Mouse (Mus musculus): ENCODE measurements around the gene Eif2b5. TPM values are rescaled to one million over a fixed set of nuclear protein-coding genes. Genes with fewer than 3 reads are reported as not detected.

Eif2b5 gene
- total RNA-seq, 2 experiments from 2014 or later: 48.9 to 50.4 TPM

GRCm38 (mm10) chr16:20549161-20549560, 50.5 kb downstream of the Eif2b5 start:
- TF ChIP-seq CTCF (conservative IDR thresholded peaks at IDR 0.05): no peak
- peak overlapping the region; percentile 88; the same call in 1 of the 2 replicates for H3K27ac ChIP-seq
- peak overlapping the region; percentile 73 for H3K4me3 ChIP-seq
- DNase-seq (ENCODE audit: low spot score in 2 of 2): no peak

GRCm38 (mm10) chr16:20551691-20552090, 53.1 kb downstream of the Eif2b5 start:
- TF ChIP-seq CTCF (conservative IDR thresholded peaks at IDR 0.05): no peak
- no peak overlapping the region for H3K4me3 ChIP-seq
- DNase-seq (ENCODE audit: low spot score in 2 of 2): no peak
- no peak overlapping the region for H3K27ac ChIP-seq

- Histone ChIP-seq H3K4me3 (no peak overlapping the region), H3K27ac (no peak overlapping the region)
- no peak for DNase-seq (ENCODE audit: low spot score in 2 of 2)
- no peak for TF ChIP-seq CTCF (conservative IDR thresholded peaks at IDR 0.05)
These were observed 54.0 kb downstream of the Eif2b5 start for GRCm38 (mm10) chr16:20552594-20552993.

- no peak for TF ChIP-seq CTCF (conservative IDR thresholded peaks at IDR 0.05)
- H3K27ac ChIP-seq: no peak overlapping the region
- DNase-seq (ENCODE audit: low spot score in 2 of 2): no peak
- no peak overlapping the region for H3K4me3 ChIP-seq
These were observed 56.4 kb downstream of the Eif2b5 start for GRCm38 (mm10) chr16:20555000-20555399.

- H3K27ac ChIP-seq: no peak overlapping the region
- no peak overlapping the region for H3K4me3 ChIP-seq
- TF ChIP-seq CTCF (conservative IDR thresholded peaks at IDR 0.05): no peak
- no peak for DNase-seq (ENCODE audit: low spot score in 2 of 2)
These were observed 58.8 kb downstream of the Eif2b5 start for GRCm38 (mm10) chr16:20557381-20557780.

Other genes starting within 250 kb of the Eif2b5 start
- 10 to 100 TPM; 51.4 to 56.4 TPM for gene Parl, start 196.4 kb upstream of the Eif2b5 start, total RNA-seq (2021)
- gene Cyp2ab1, start 173.4 kb upstream of the Eif2b5 start, total RNA-seq (2021): not detected
- gene Abcc5, start 72.4 kb upstream of the Eif2b5 start, total RNA-seq (2021): 100 to 1,000 TPM; 220 to 244 TPM
- 10 to 100 TPM; 56.5 to 56.9 TPM for gene Dvl3, start 18.2 kb downstream of the Eif2b5 start, total RNA-seq (2021)
- gene Ap2m1, start 36.7 kb downstream of the Eif2b5 start, total RNA-seq (2021): 100 to 1,000 TPM; 712 to 736 TPM
- gene Abcf3, start 49.8 kb downstream of the Eif2b5 start, total RNA-seq (2021): 10 to 100 TPM; 85.1 to 93.0 TPM
- gene Vwa5b2, start 90.7 kb downstream of the Eif2b5 start, total RNA-seq (2021): 10 to 100 TPM; 25.2 to 27.2 TPM
- gene Eef1akmt4, start 112.8 kb downstream of the Eif2b5 start, total RNA-seq (2021): 1 to 10 TPM; 2.4 to 3.2 TPM
- gene Gm49333, start 112.8 kb downstream of the Eif2b5 start, total RNA-seq (2021): not detected
- gene Alg3, start 112.9 kb downstream of the Eif2b5 start, total RNA-seq (2021): 10 to 100 TPM in 1 of 2 experiments, 1 to 10 TPM in 1; 9.7 to 15.4 TPM
- 10 to 100 TPM; 69.1 to 84.4 TPM for gene Camk2n2, start 122.5 kb downstream of the Eif2b5 start, total RNA-seq (2021)
- gene Ece2, start 131.0 kb downstream of the Eif2b5 start, total RNA-seq (2021): 10 to 100 TPM; 34.4 to 36.1 TPM
- 100 to 1,000 TPM; 208 to 213 TPM for gene Psmd2, start 152.8 kb downstream of the Eif2b5 start, total RNA-seq (2021)
- gene Eif4g1, start 169.5 kb downstream of the Eif2b5 start, total RNA-seq (2021): 100 to 1,000 TPM; 283 to 297 TPM
- gene Fam131a, start 194.4 kb downstream of the Eif2b5 start, total RNA-seq (2021): 100 to 1,000 TPM; 450 to 457 TPM
- 10 to 100 TPM; 26.1 TPM for gene Polr2h, start 218.8 kb downstream of the Eif2b5 start, total RNA-seq (2021)
- gene Clcn2, start 218.9 kb downstream of the Eif2b5 start, total RNA-seq (2021): 10 to 100 TPM; 74.2 to 79.5 TPM
- gene Chrd, start 234.3 kb downstream of the Eif2b5 start, total RNA-seq (2021): 10 to 100 TPM; 87.0 to 90.7 TPM
- gene Thpo, start 235.7 kb downstream of the Eif2b5 start, total RNA-seq (2021): 10 to 100 TPM; 12.5 to 16.2 TPM